13 mouse cellular contexts compared by ENCODE assay signal in genomic region chr19:40532525-40532924, GRCm38 (mm10).
"Had no signal": no experiment of that assay in that cellular context is flagged by ENCODE, and none has a peak within 500 bp of the region (broad histone marks: within the 10 kb centered on the region; RNA-seq: fewer than 3 reads in every experiment).

No protein-coding gene starts in this region.

- H3K4me1 ChIP-seq: midbrain, embryonic 10.5 days; midbrain, embryonic 13.5 days had no signal

- DNase-seq: layer of hippocampus, postnatal 36 days; liver, embryonic 13.5 days; lung, adult 2 months; thymus, adult 2 months; thymus, postnatal 14 days; thymus, postnatal 4 days had no signal

- H3K27ac ChIP-seq: kidney, postnatal 0 days; left cerebral cortex, adult 2 months; liver, embryonic 13.5 days; midbrain, embryonic 10.5 days; midbrain, embryonic 13.5 days; stomach, postnatal 0 days had no signal

- ATAC-seq: midbrain, embryonic 13.5 days; midbrain, embryonic 16.5 days had no signal

- H3K27me3 ChIP-seq: midbrain, embryonic 13.5 days had no signal

- H3K36me3 ChIP-seq: liver, embryonic 13.5 days; midbrain, embryonic 10.5 days; midbrain, embryonic 13.5 days had no signal

- H3K4me2 ChIP-seq: liver, embryonic 13.5 days; midbrain, embryonic 13.5 days had no signal

- H3K9me3 ChIP-seq: liver, embryonic 13.5 days; midbrain, embryonic 10.5 days; midbrain, embryonic 13.5 days had no signal

- H3K4me3 ChIP-seq: left cerebral cortex, adult 2 months; liver, embryonic 13.5 days; megakaryocyte, embryonic 14.5 days; midbrain, embryonic 10.5 days; midbrain, embryonic 13.5 days had no signal

- H3K9ac ChIP-seq: liver, embryonic 13.5 days; midbrain, embryonic 13.5 days had no signal
